Mouse (Mus musculus): ENCODE results near the gene Kcnj9.

DNA sequence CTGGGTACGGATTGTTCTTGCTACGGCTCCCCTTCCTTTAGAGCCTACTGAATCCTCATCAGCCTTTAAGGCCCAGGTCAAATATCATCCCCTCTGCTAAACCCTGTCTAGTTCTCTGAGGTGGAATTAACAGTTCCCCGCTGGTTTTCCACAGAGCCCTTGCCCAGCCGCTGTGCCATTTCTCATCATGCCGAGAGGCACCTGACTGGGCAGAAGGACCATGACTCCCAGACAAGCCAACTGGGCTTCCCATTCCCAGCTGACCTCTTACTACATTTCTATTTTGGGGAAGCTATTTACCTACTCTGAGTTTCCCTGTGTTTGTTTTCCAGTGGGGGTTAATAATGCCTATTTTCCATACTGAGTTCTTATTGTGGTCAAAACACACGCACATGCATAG is 46.0 kb downstream of the Kcnj9 start:
- no peak for TF ChIP-seq CTCF (IDR thresholded peaks at IDR 0.05; ENCODE audit: control insufficient read depth, insufficient read depth, low read length)
- TF ChIP-seq POLR2A (IDR thresholded peaks at IDR 0.05; ENCODE audit: borderline replicate concordance, control insufficient read depth, low read depth, low read length), result no peak

Data from bone marrow, adult 2 months (tissue).